Mouse (Mus musculus): ENCODE data around the gene Aunip.

DNA sequence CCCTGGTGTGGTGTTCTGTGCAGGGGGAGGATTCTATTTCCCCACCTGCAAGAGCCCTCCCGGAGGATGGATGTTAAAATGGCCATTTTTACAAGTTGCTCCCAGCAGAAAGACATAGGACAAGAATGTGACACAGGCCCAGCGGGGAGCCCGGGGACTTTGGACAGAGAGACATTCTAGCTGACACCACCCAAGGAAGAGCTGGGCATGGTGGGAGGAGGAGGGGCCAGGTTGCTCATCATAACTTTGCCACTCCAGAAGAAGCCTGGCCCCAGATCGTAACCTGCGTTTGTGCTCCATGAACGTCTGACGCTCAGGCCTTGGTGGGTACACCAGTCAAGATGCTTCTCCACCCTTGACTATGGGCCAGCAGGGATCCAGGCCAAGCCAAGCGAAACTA, 49.9 kb downstream of the Aunip start:
- TF ChIP-seq CTCF (IDR thresholded peaks at IDR 0.05; ENCODE audit: low read depth) (no peak), EP300 (IDR thresholded peaks at IDR 0.05; ENCODE audit: low read depth) (no peak)
